Mouse (Mus musculus) spleen, adult 2 months (tissue): Measurements from ENCODE around the gene Acsbg2. TPM values are rescaled to one million over a fixed set of nuclear protein-coding genes. Genes with fewer than 3 reads are reported as not detected.
A peak's percentile ranks its signal among the peaks of the same experiment; 100 is the strongest.

Experiments used
- DNase-seq, 2 experiments: peaks; one replicate each; pipeline versions ENCODE4 v3.0.0 to v3.0.0-alpha.2; 2012 to 2021; ENCODE audit warnings: low spot score in 2 of 2, low read depth in 1 of 2
- H3K27ac ChIP-seq: fragments of 200-500 bp; 2 replicates; pipeline ENCODE4 v1.5.1; 2012; ENCODE audit warnings: low read length, inconsistent platforms; ENCODE audit not compliant: insufficient read depth
- H3K27me3 ChIP-seq: fragments of 200-500 bp; 2 replicates; pipeline ENCODE4 v1.6.1; 2012; ENCODE audit warnings: mild to moderate bottlenecking, moderate library complexity, low read length, inconsistent platforms; ENCODE audit not compliant: control insufficient read depth, insufficient read depth
- H3K36me3 ChIP-seq: fragments of 200-500 bp; 2 replicates; pipeline ENCODE4 v1.6.1; 2012; ENCODE audit warnings: mild to moderate bottlenecking, low read length, inconsistent platforms; ENCODE audit not compliant: control insufficient read depth, insufficient read depth
- H3K4me1 ChIP-seq: fragments of 200-500 bp; 2 replicates; pipeline ENCODE4 v1.6.1; 2011; ENCODE audit warnings: inconsistent platforms; ENCODE audit not compliant: control insufficient read depth, insufficient read depth, insufficient read length
- H3K4me3 ChIP-seq: fragments of 200-500 bp; 2 replicates; pipeline ENCODE4 v1.5.1; 2011; ENCODE audit warnings: mild to moderate bottlenecking, inconsistent platforms; ENCODE audit not compliant: insufficient read depth, insufficient read length; ENCODE audit errors: extremely low read depth
- CTCF ChIP-seq: fragments of 200-500 bp; IDR thresholded peaks from 2 replicates; pipeline ENCODE4 v1.5.1; 2011; ENCODE audit warnings: mild to moderate bottlenecking, inconsistent platforms; ENCODE audit not compliant: insufficient read depth, insufficient read length, insufficient replicate concordance; ENCODE audit errors: extremely low read depth
- POLR2A ChIP-seq: fragments of 200-500 bp; IDR thresholded peaks from 2 replicates; pipeline ENCODE4 v1.6.1; 2011; ENCODE audit warnings: low read depth, low read length, inconsistent platforms
- WGBS: fragments of 180-500 bp; shearing (Covaris S2); methylation state at CpG from one replicate; pipeline ENCODE4 v1.1.7; 2018; 5-methylcytosine and 5-hydroxymethylcytosine counted together
- polyA plus RNA-seq: library from polyadenylated mRNA; depleted of rRNA; stranded (reverse); fragments of >200 nt; gene quantifications from 2 replicates; pipeline ENCODE4 v1.2.3, GENCODE M21; 2012

Gene Acsbg2
- polyA plus RNA-seq, 1 experiment, result not detected

DNA sequence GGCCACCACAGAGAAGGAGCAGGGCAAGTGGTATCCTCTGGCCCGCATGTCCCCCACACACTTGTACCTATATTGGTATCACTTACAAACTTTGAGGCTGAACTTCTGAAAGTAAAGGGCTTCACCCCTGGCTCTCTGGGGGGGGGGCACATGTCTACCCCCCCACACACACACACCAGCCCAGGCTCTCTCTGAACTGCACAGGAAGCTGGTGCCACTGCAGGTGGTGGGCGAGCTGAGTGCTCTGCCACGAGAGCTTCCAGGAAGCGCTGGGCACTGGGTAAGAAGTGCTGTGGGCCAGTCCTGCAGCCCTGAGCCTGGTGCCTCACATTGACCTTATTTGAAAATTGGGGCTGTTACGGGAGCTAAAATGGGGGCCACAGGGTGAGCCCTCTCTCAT lies 30.6 kb downstream of the Acsbg2 start:
- Histone ChIP-seq H3K4me1 (peaks cover 8% of the 10 kb centered on the region; the same call in 1 of the 2 replicates), H3K27ac (no peak overlapping the region), H3K4me3 (no peak overlapping the region), H3K36me3 (no peaks in the 10 kb centered on the region), H3K27me3 (no peaks in the 10 kb centered on the region)
- DNase-seq, result no peak
- no peak for TF ChIP-seq CTCF
- no peak for TF ChIP-seq POLR2A
- WGBS, result 33% methylated on average over 5 of the region's 5 CpGs

DNA sequence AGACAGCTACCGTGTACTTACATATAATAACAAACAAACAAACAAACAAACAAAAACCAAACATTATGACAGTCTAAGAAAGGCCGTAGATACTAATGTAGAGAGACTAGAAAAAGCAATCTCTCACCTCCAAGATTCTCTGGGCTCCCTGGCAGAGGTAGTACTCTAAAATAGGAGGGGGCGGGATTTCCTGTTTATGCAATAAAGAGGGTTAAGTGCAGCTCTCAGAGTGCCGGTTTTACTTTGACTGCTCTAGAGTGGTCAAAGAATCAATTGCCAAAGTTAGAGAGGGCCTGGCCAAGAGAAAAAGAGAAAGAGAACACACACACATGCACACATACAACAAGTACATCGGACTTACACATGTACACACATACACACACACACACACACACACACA lies 32.1 kb downstream of the Acsbg2 start:
- DNase-seq, result no peak
- Histone ChIP-seq H3K36me3 (no peaks in the 10 kb centered on the region), H3K27ac (no peak overlapping the region), H3K4me1 (peaks cover 8% of the 10 kb centered on the region; the same call in 1 of the 2 replicates), H3K4me3 (no peak overlapping the region), H3K27me3 (no peaks in the 10 kb centered on the region)
- 56% methylated on average over 5 of the region's 5 CpGs for WGBS
- TF ChIP-seq CTCF (no peak), POLR2A (no peak)

DNA sequence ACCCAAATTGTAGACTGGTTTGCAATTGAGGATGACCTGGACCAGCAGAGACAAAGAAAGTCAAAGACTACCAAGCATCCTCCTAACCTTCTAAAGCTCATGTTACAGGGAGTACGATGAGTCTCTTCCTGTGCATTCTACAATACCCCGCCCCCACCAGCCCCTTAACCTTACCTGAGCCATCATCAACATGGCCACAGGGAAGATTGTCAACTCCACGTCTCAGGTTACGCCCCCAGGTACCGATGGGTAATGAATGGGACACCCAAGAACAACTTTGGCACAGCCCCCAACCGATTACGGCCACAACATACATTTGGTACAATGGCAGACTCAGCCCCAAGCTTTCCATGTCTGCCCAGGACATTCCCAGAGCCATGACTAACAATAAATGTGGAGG lies 33.7 kb downstream of the Acsbg2 start:
- no peaks in the 10 kb centered on the region for H3K27me3 ChIP-seq
- 92% methylated on average over 7 of the region's 7 CpGs for WGBS
- no peaks in the 10 kb centered on the region for H3K36me3 ChIP-seq
- DNase-seq, result no peak
- no peak overlapping the region for H3K27ac ChIP-seq
- peaks cover 12% of the 10 kb centered on the region; the same call in 1 of the 2 replicates for H3K4me1 ChIP-seq
- no peak overlapping the region for H3K4me3 ChIP-seq
- TF ChIP-seq POLR2A (no peak), CTCF (no peak)

DNA sequence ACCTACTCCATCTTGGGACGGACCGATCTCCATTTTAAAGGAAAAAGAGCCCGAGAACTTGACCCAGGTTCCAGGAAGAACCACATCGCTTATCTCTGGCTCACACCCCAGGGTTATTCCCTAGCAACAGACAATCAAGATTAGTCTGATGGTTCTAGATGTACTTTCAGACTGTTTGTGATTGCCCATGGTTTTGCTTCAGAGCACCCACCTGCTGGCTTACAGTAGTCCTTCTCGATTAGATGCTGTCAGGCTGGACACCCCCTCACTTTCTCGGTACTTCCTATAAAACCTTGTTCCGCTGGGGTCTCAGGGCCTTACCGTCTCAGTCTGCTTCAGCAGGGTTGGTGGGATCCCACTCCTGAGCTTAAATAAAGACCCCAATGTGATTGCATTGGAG lies 37.9 kb downstream of the Acsbg2 start:
- H3K27ac ChIP-seq, result peak overlapping the region; percentile 19; the same call in 1 of the 2 replicates
- WGBS, result 57% methylated on average over 8 of the region's 8 CpGs
- DNase-seq, result peak in 1 of 2 experiments; percentile 10
- H3K4me1 ChIP-seq, result peaks cover 4% of the 10 kb centered on the region; the same call in 1 of the 2 replicates
- H3K36me3 ChIP-seq, result no peaks in the 10 kb centered on the region
- H3K4me3 ChIP-seq, result no peak overlapping the region
- H3K27me3 ChIP-seq, result no peaks in the 10 kb centered on the region
- TF ChIP-seq CTCF, result no peak
- no peak for TF ChIP-seq POLR2A

DNA sequence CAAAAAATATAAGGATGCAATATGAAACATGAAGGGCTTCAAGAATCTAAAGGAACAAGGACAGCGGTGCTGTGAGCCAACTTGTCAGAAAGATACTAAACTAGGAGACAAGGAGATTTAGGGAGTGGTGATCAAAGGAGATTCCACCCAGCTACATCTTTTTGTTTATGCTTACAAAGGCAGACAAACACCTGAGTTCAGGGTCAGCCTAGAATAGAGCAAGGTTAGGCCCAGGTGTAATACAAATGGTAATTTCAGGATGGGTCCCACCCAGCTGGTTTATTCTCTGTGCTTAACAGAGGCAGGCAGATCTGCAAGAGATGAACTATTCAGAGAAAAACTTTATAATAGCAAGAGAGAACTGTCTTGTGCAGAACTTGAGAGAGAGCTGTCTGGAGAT lies 40.9 kb downstream of the Acsbg2 start:
- TF ChIP-seq POLR2A (no peak), CTCF (no peak)
- 98% methylated on average over 1 of the region's 1 CpGs for WGBS
- no peak overlapping the region for H3K4me3 ChIP-seq

DNA sequence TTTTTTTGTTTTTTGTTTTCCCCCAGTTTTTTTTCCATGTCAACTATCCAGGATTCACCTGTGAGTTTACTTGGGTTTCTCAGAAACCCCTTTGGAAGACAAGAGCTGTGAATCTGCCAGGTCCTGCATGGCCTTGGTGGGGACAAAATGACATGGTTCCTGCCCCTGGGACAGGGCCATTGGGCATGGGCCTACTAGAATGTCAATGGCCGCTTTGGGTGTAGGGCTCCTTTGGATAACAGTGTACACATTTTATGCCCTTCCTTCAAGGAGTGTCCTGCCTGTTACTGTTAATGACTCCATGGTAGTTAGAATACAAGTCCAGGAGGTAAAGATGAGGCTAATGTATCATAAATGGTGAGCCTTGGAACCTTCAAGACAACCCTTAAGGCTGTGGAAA lies 41.3 kb downstream of the Acsbg2 start:
- Histone ChIP-seq H3K36me3 (no peaks in the 10 kb centered on the region), H3K27me3 (peaks cover 8% of the 10 kb centered on the region), H3K4me1 (peaks cover 4% of the 10 kb centered on the region; the same call in 1 of the 2 replicates), H3K27ac (no peak overlapping the region), H3K4me3 (no peak overlapping the region)
- TF ChIP-seq POLR2A, result no peak
- no peak for TF ChIP-seq CTCF
- WGBS, result 89% methylated on average over 1 of the region's 1 CpGs
- no peak for DNase-seq

More for the DNA sequence above, 40.9 kb downstream of the Acsbg2 start:
- Histone ChIP-seq H3K27ac (no peak overlapping the region), H3K36me3 (no peaks in the 10 kb centered on the region), H3K27me3 (peaks cover 8% of the 10 kb centered on the region), H3K4me1 (peaks cover 4% of the 10 kb centered on the region; the same call in 1 of the 2 replicates)
- DNase-seq, result no peak

DNA sequence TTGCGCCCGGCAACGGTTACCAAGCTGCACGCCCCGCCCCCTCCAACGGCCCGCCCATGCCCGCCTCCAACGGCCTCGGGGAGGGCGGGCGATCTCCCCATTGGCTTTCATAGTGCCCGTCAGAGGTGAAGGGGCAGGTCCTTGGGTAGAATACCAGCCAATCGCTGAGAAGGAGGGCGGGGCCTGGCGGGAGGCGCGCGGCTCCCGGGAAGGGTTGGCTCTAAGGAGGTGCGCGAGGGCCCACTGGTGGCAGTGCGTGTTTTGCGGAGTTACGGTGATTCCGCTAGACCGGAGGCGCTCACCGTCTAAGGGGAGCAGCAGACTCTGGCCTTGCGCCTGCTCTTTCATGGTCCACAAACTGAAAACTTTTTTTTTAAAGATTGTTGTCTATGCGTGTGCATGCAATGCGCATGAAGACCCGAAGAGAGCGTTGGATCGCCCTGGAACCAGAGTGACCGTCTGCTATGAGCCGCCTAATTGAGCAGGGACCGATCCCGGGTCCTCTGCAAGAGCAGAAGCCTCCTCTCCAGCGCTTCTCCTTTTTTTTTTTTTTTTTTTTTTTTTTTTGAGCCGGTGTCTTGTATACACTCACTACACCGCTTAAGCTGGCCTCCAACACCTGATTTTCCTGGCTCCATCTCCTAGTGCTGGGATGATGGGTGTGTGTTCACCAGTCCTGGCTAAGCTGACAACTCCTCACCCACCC lies 43.0 kb downstream of the Acsbg2 start:
- 2% methylated on average over 39 of the region's 42 CpGs for WGBS
- peak overlapping the region; percentile 41 for H3K4me3 ChIP-seq
- DNase-seq, result peak; percentile 96 to 98
- TF ChIP-seq CTCF (peak; percentile 48; the same call in 1 of the 2 replicates), POLR2A (no peak)
- H3K36me3 ChIP-seq, result no peaks in the 10 kb centered on the region
- peaks cover 8% of the 10 kb centered on the region for H3K27me3 ChIP-seq
- H3K4me1 ChIP-seq, result peaks cover 4% of the 10 kb centered on the region; the same call in 1 of the 2 replicates
- H3K27ac ChIP-seq, result no peak overlapping the region
